Mouse (Mus musculus): Measurements from ENCODE around the gene Vmn2r30. TPM values are rescaled to one million over a fixed set of nuclear protein-coding genes. Genes with fewer than 3 reads are reported as not detected.
"Not testable (repeated sequence)": the region's sequence is repeated elsewhere in the genome, so short reads cannot be mapped to it uniquely, and the experiment has no call there.

The Vmn2r30 gene
- under 1 TPM in 14 of 26 experiments, not detected in 12; 0.04 to 0.33 (median 0.13) TPM for total RNA-seq (2018; cell fraction: chromatin; rRNA removed)
- not detected for total RNA-seq (2018; cell fraction: cytosol; rRNA removed)
- total RNA-seq (2018; cell fraction: nucleus; rRNA removed), result under 1 TPM in 4 of 26 experiments, not detected in 22; 0.05 to 0.12 (median 0.06) TPM
- not detected in 3 replicates for polyA plus RNA-seq (2018)

- not testable (repeated sequence) for H3K36me3 ChIP-seq (ENCODE audit: inconsistent target); H3K27ac ChIP-seq; H3K79me2 ChIP-seq (ENCODE audit: inconsistent target); H3K4me3 ChIP-seq (ENCODE audit: inconsistent target)
- WGBS (ENCODE audit: missing documents), result no CpG with 5 or more reads among the region's 1 CpGs
Measured at GRCm38 (mm10) chr7:7337509-7337908, at the start of gene Vmn2r30. TSS of gene Vmn2r30 (minus strand) at chr7:7337609.

GRCm38 (mm10) chr7:7374431-7374830, 37.0 kb upstream of the Vmn2r30 start, which contains the start of gene Gm45783:
TSS of gene Gm45783 (minus strand) at chr7:7374573.
- H3K4me3 ChIP-seq (ENCODE audit: inconsistent target), result peak within 1 kb of the TSS; percentile 1; the same call in 1 of the 2 replicates
- H3K27ac ChIP-seq; H3K36me3 ChIP-seq (ENCODE audit: inconsistent target); H3K79me2 ChIP-seq (ENCODE audit: inconsistent target): not testable (repeated sequence)
- WGBS (ENCODE audit: missing documents), result 60% methylated on average over 12 of the region's 12 CpGs

- peaks cover 32% of the 10 kb centered on the region for H3K36me3 ChIP-seq (ENCODE audit: inconsistent target)
Measured at GRCm38 (mm10) chr7:7295595-7295994, 41.8 kb downstream of the Vmn2r30 start.

GRCm38 (mm10) chr7:7281383-7281782, 56.0 kb downstream of the Vmn2r30 start:
- peak overlapping the region; percentile 31 for H3K27ac ChIP-seq

More at GRCm38 (mm10) chr7:7295595-7295994, 41.8 kb downstream of the Vmn2r30 start:
- peaks cover 8% of the 10 kb centered on the region; the same call in 1 of the 2 replicates for H3K79me2 ChIP-seq (ENCODE audit: inconsistent target)
- H3K27ac ChIP-seq, result no peak overlapping the region
- H3K4me3 ChIP-seq (ENCODE audit: inconsistent target), result no peak overlapping the region
- WGBS (ENCODE audit: missing documents), result 69% methylated on average over 16 of the region's 16 CpGs

GRCm38 (mm10) chr7:7277966-7278567, 59.3 kb downstream of the Vmn2r30 start, which contains the start of gene Gm45844:
TSS of gene Gm45844 (minus strand) at chr7:7278289.
- not testable (repeated sequence) for H3K36me3 ChIP-seq (ENCODE audit: inconsistent target); H3K27ac ChIP-seq; H3K79me2 ChIP-seq (ENCODE audit: inconsistent target)
- 23% methylated on average over 44 of the region's 45 CpGs for WGBS (ENCODE audit: missing documents)
- H3K4me3 ChIP-seq (ENCODE audit: inconsistent target), result peak within 1 kb of the TSS; percentile 17; the same call in 1 of the 2 replicates

More at GRCm38 (mm10) chr7:7281383-7281782, 56.0 kb downstream of the Vmn2r30 start:
- WGBS (ENCODE audit: missing documents), result no CpG with 5 or more reads among the region's 1 CpGs
- no peaks in the 10 kb centered on the region for H3K79me2 ChIP-seq (ENCODE audit: inconsistent target)
- H3K4me3 ChIP-seq (ENCODE audit: inconsistent target), result no peak overlapping the region
- peaks cover 26% of the 10 kb centered on the region for H3K36me3 ChIP-seq (ENCODE audit: inconsistent target)

GRCm38 (mm10) chr7:7277556-7277955, 59.9 kb downstream of the Vmn2r30 start:
- not testable (repeated sequence) for H3K79me2 ChIP-seq (ENCODE audit: inconsistent target); H3K36me3 ChIP-seq (ENCODE audit: inconsistent target); H3K27ac ChIP-seq
- 41% methylated on average over 17 of the region's 24 CpGs for WGBS (ENCODE audit: missing documents)
- peak overlapping the region; percentile 17; the same call in 1 of the 2 replicates for H3K4me3 ChIP-seq (ENCODE audit: inconsistent target)

Other genes starting within 250 kb of the Vmn2r30 start
- gene Zfp954, start 216.1 kb downstream of the Vmn2r30 start, polyA plus RNA-seq (2018), result 7.1 to 9.2 TPM (median 8.7 TPM) in 3 replicates
- 0.58 to 1.2 TPM (median 0.62 TPM) in 3 replicates for gene Zfp773, start 200.9 kb downstream of the Vmn2r30 start, polyA plus RNA-seq (2018)
- gene Zfp418, start 166.3 kb downstream of the Vmn2r30 start, polyA plus RNA-seq (2018), result 1.4 to 3.5 TPM (median 1.5 TPM) in 3 replicates
- gene Zfp772, start 127.6 kb downstream of the Vmn2r30 start, polyA plus RNA-seq (2018), result 1.7 to 2.5 TPM (median 2.1 TPM) in 3 replicates
- 0.50 TPM in 1 of 3 replicates, not detected in the others for gene Vmn2r29, start 90.3 kb downstream of the Vmn2r30 start, polyA plus RNA-seq (2018)
- 1.1 to 1.8 TPM (median 1.2 TPM) in 3 replicates for gene Gm45844, start 59.3 kb downstream of the Vmn2r30 start, polyA plus RNA-seq (2018)
- gene Clcn4, start 36.8 kb downstream of the Vmn2r30 start, polyA plus RNA-seq (2018), result 32.2 to 39.5 TPM (median 37.0 TPM) in 3 replicates
- gene Gm45783, start 37.0 kb upstream of the Vmn2r30 start, polyA plus RNA-seq (2018), result not detected in 3 replicates
- gene Vmn2r31, start 62.1 kb upstream of the Vmn2r30 start, polyA plus RNA-seq (2018), result not detected in 3 replicates
- gene Vmn2r32, start 142.4 kb upstream of the Vmn2r30 start, polyA plus RNA-seq (2018), result not detected in 3 replicates
- gene Vmn2r33, start 229.2 kb upstream of the Vmn2r30 start, polyA plus RNA-seq (2018), result not detected in 3 replicates

Measured in macrophage (primary cell).